Mouse (Mus musculus): ENCODE measurements around the gene Ccdc155.

DNA sequence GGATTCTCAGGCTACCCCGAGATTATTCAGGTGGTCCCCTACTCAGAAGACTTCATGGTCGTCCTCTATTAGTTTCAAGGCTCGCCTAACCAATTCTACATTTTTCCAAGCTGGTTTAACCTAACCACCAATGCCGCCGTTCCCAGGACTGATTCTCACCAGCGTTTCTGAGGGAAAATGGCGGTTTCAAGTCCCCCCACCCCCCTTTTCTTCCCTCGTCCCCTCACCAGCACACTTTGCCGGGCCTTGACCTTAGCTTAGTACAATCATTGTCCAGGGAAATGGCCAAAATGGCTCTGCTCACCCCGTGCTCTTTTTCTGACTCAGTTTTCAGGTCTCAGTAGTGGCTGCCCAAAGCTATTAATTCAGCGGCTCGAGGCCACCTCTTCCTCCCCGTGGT, 29.3 kb downstream of the Ccdc155 start:
- TF ChIP-seq CTCF (IDR thresholded peaks at IDR 0.05) (no peak), POLR2A (IDR thresholded peaks at IDR 0.05; ENCODE audit: insufficient read depth, low read depth, low read length) (no peak)

Measured in heart, adult 2 months (tissue).